Mouse (Mus musculus) heart, postnatal 0 days (tissue): ENCODE results near the gene 0610009B22Rik.
"Not testable (repeated sequence)": the region's sequence is repeated elsewhere in the genome, so short reads cannot be mapped to it uniquely, and the experiment has no call there.

Source experiments
- CTCF ChIP-seq: IDR thresholded peaks from 2 replicates; pipeline ENCODE4 v1.5.1; 2016; ENCODE audit warnings: antibody characterized with exemption, control low read depth, low read depth
- EP300 ChIP-seq: IDR thresholded peaks from 2 replicates; pipeline ENCODE4 v1.6.1; 2016; ENCODE audit warnings: antibody characterized with exemption, low read depth

DNA sequence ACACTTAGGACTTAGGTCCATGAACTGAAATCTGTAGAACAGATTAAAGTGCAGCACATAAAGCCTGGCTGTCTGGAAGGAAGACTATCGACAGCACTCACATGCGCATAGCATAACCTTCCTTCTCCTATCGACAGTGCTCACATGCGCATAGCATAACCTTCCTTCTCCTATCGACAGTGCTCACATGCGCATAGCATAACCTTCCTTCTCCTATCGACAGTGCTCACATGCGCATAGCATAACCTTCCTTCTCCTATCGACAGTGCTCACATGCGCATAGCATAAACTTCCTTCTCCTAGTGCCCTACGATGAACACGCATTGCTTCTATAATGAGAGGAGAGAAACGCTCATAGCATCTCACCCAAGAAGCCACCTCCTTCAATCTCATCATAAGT, 45.5 kb upstream of the 0610009B22Rik start:
- TF ChIP-seq CTCF, EP300: not testable (repeated sequence)
